In the genomic region with DNA sequence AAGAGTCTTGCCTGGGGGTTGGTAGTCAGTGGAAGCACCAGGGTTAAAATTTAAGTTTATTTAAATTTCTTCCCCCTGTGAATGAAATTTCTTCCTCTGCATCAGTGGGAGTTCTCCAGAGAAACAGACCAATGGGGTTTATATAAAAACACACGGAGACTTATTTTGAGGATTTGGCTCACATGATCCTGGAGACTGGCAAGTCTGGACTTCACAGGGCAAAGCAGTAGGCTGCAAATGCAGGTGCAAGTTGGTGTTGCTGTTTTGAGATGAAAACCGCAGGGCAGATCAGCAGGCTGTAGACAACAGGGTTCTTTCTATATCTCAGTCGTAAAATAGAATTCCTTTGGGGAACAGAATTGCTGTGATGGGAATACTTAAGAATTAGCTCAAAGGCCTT, we compare ENCODE assay signal across 30 mouse cellular contexts.
A peak's percentile ranks its signal among the peaks of the same experiment; 100 is the strongest.
DNase-seq lines count a peak whose midpoint lies in the region; ATAC-seq and TF ChIP-seq lines count a peak whose summit lies in the region.
"Had no signal": no experiment of that assay in that cellular context is flagged by ENCODE, and none has a peak within 500 bp of the region (broad histone marks: within the 10 kb centered on the region; RNA-seq: fewer than 3 reads in every experiment).

No protein-coding gene starts in this region.

- no peak overlapping the region for H3K4me3 ChIP-seq in lung, postnatal 0 days (ENCODE audit: low read depth, low read length)
- H3K4me3 ChIP-seq: embryonic facial prominence, embryonic 13.5 days; embryonic facial prominence, embryonic 15.5 days; erythroblast, embryonic 14.5 days; forebrain, embryonic 10.5 days; forebrain, embryonic 12.5 days had no signal

- no peak for TF ChIP-seq EP300 in lung, postnatal 0 days (IDR thresholded peaks at IDR 0.05)

- H3K4me1 ChIP-seq in lung, postnatal 0 days (ENCODE audit: insufficient read depth, low read depth, low read length) = no peaks in the 10 kb centered on the region
- H3K4me1 ChIP-seq: embryonic facial prominence, embryonic 13.5 days; embryonic facial prominence, embryonic 15.5 days; forebrain, embryonic 10.5 days; forebrain, embryonic 12.5 days had no signal

- no peak overlapping the region for H3K9ac ChIP-seq in lung, postnatal 0 days (replicated peaks; ENCODE audit: low read depth)
- H3K9ac ChIP-seq: embryonic facial prominence, embryonic 13.5 days; embryonic facial prominence, embryonic 15.5 days; forebrain, embryonic 12.5 days had no signal

- no peak for TF ChIP-seq CTCF in lung, postnatal 0 days (IDR thresholded peaks at IDR 0.05)

- H3K9me3 ChIP-seq in lung, postnatal 0 days (ENCODE audit: low read length) = no peaks in the 10 kb centered on the region
- H3K9me3 ChIP-seq: embryonic facial prominence, embryonic 13.5 days; embryonic facial prominence, embryonic 15.5 days; forebrain, embryonic 10.5 days; forebrain, embryonic 12.5 days; G1E had no signal

- no peak for DNase-seq in frontal cortex, postnatal 10 days (ENCODE audit: low spot score in 2 of 2)
- DNase-seq in heart, adult 11 months = peak; percentile 53
- DNase-seq in heart, adult 9 months (ENCODE audit: low spot score in 2 of 2) = no peak
- peak; percentile 6 to 74 for DNase-seq in left cerebral cortex, postnatal 25 days (ENCODE audit: low spot score in 2 of 2)
- DNase-seq in left cerebral cortex, adult 11 months (ENCODE audit: low spot score) = no peak
- DNase-seq in brain, adult 2 months (ENCODE audit: low read depth, low spot score) = peak; percentile 56
- DNase-seq in lung, postnatal 0 days (ENCODE audit: low spot score) = no peak
- DNase-seq: adrenal gland, adult 8-10 months; adrenal gland, postnatal 14 days; adrenal gland, postnatal 36 days; B cell, adult 2 months; cerebellum, adult 11 months; cerebellum, adult 18-20 months; cerebellum, adult 8-10 months; cerebellum, adult 9-11 months; cerebellum, postnatal 14 days; cerebellum, postnatal 36 days; embryo, embryonic 11 days had no signal

- intact Hi-C loops in left cerebral cortex, postnatal 25 days (cut with DNase I) = no loop called here

- WGBS in lung, postnatal 0 days = 77% methylated on average over 3 of the region's 3 CpGs

- no peak overlapping the region for H3K27ac ChIP-seq in lung, postnatal 0 days (ENCODE audit: low read length)
- H3K27ac ChIP-seq: embryonic facial prominence, embryonic 13.5 days; embryonic facial prominence, embryonic 15.5 days; forebrain, embryonic 10.5 days; forebrain, embryonic 12.5 days had no signal

- H3K27me3 ChIP-seq in lung, postnatal 0 days (replicated peaks; ENCODE audit: insufficient read depth, low read length) = no peaks in the 10 kb centered on the region
- H3K27me3 ChIP-seq: CH12.LX; embryonic facial prominence, embryonic 13.5 days; embryonic facial prominence, embryonic 15.5 days; forebrain, embryonic 12.5 days; Patski had no signal

- H3K4me2 ChIP-seq in lung, postnatal 0 days (replicated peaks; ENCODE audit: low read depth, low read length) = no peak overlapping the region
- H3K4me2 ChIP-seq: embryonic facial prominence, embryonic 13.5 days; embryonic facial prominence, embryonic 15.5 days; forebrain, embryonic 12.5 days had no signal

- H3K36me3 ChIP-seq in lung, postnatal 0 days (ENCODE audit: insufficient read depth, low read length) = no peaks in the 10 kb centered on the region
- H3K36me3 ChIP-seq: embryonic facial prominence, embryonic 13.5 days; embryonic facial prominence, embryonic 15.5 days; forebrain, embryonic 10.5 days; forebrain, embryonic 12.5 days; G1E had no signal

- peak; percentile 71 for ATAC-seq in frontal cortex, adult (ENCODE audit: low TSS enrichment)
- no peak for ATAC-seq in lung, postnatal 0 days
- ATAC-seq: activated CD4-positive, CD25-positive, alpha-beta regulatory T cell, adult 4 months; CD4-positive, CD25-positive, alpha-beta regulatory T cell, adult 4 months; forebrain, embryonic 14.5 days; Patski had no signal

Comparison
In these comparisons a context has a peak if more than half of its experiments do, and no peak if none do; other contexts are left out.
1. DNase-seq: peak in heart, adult 11 months (single experiment), left cerebral cortex, postnatal 25 days (2 of 2) and brain, adult 2 months (single experiment); none in frontal cortex, postnatal 10 days (0 of 2), heart, adult 9 months (0 of 2), left cerebral cortex, adult 11 months (single experiment) and lung, postnatal 0 days (single experiment).